Mouse (Mus musculus): ENCODE results near the gene Atp23. TPM values are rescaled to one million over a fixed set of nuclear protein-coding genes. Genes with fewer than 3 reads are reported as not detected.

Atp23 gene
- polyA plus RNA-seq, 1 experiment from 2014 or later: 10.3 TPM

- 95% methylated on average over 15 of the region's 15 CpGs for WGBS
- no peak overlapping the region for H3K9ac ChIP-seq (ENCODE audit: low read length)
- no peaks in the 10 kb centered on the region for H3K9me3 ChIP-seq (ENCODE audit: control insufficient read depth, low read length)
- no peak overlapping the region for H3K27ac ChIP-seq (replicated peaks)
- ATAC-seq (ENCODE audit: low FRiP score, low TSS enrichment) (no peak), DNase-seq (ENCODE audit: low spot score) (no peak)
- H3K4me2 ChIP-seq (replicated peaks; ENCODE audit: low read depth): no peak overlapping the region
- H3K27me3 ChIP-seq (ENCODE audit: control insufficient read depth, insufficient read depth, low read length): no peaks in the 10 kb centered on the region
- no peak for TF ChIP-seq EP300 (optimal IDR thresholded peaks at IDR 0.05)
- H3K4me3 ChIP-seq (ENCODE audit: low read depth, low read length): no peak overlapping the region
- no peaks in the 10 kb centered on the region for H3K4me1 ChIP-seq (replicated peaks; ENCODE audit: control insufficient read depth, insufficient read depth)
- peaks cover 8% of the 10 kb centered on the region; the same call in 1 of the 2 replicates for H3K36me3 ChIP-seq (ENCODE audit: control insufficient read depth, insufficient read depth, low read length)
Measured at GRCm38 (mm10) chr10:126894061-126894460, 7.1 kb downstream of the Atp23 start.

GRCm38 (mm10) chr10:126893145-126893544, 8.0 kb downstream of the Atp23 start:
- no peak overlapping the region for H3K27ac ChIP-seq (replicated peaks)
- peaks cover 13% of the 10 kb centered on the region; the same call in 1 of the 2 replicates for H3K36me3 ChIP-seq (ENCODE audit: control insufficient read depth, insufficient read depth, low read length)
- H3K4me2 ChIP-seq (replicated peaks; ENCODE audit: low read depth): no peak overlapping the region
- DNase-seq (ENCODE audit: low spot score) (no peak), ATAC-seq (ENCODE audit: low FRiP score, low TSS enrichment) (no peak)
- no peak for TF ChIP-seq EP300 (optimal IDR thresholded peaks at IDR 0.05)
- TF ChIP-seq CTCF (IDR thresholded peaks at IDR 0.05; ENCODE audit: low read depth): no peak
- no peaks in the 10 kb centered on the region for H3K9me3 ChIP-seq (ENCODE audit: control insufficient read depth, low read length)
- H3K4me1 ChIP-seq (replicated peaks; ENCODE audit: control insufficient read depth, insufficient read depth): no peaks in the 10 kb centered on the region
- H3K4me3 ChIP-seq (ENCODE audit: low read depth, low read length): no peak overlapping the region
- H3K27me3 ChIP-seq (ENCODE audit: control insufficient read depth, insufficient read depth, low read length): no peaks in the 10 kb centered on the region
- 97% methylated on average over 7 of the region's 7 CpGs for WGBS
- H3K9ac ChIP-seq (ENCODE audit: low read length): no peak overlapping the region

GRCm38 (mm10) chr10:126873755-126874154, 27.4 kb downstream of the Atp23 start:
- DNase-seq (ENCODE audit: low spot score) (no peak), ATAC-seq (ENCODE audit: low FRiP score, low TSS enrichment) (no peak)
- Histone ChIP-seq H3K36me3 (ENCODE audit: control insufficient read depth, insufficient read depth, low read length) (no peaks in the 10 kb centered on the region), H3K4me3 (ENCODE audit: low read depth, low read length) (no peak overlapping the region), H3K27me3 (ENCODE audit: control insufficient read depth, insufficient read depth, low read length) (no peaks in the 10 kb centered on the region), H3K9me3 (ENCODE audit: control insufficient read depth, low read length) (no peaks in the 10 kb centered on the region), H3K9ac (ENCODE audit: low read length) (no peak overlapping the region), H3K27ac (replicated peaks) (no peak overlapping the region), H3K4me1 (replicated peaks; ENCODE audit: control insufficient read depth, insufficient read depth) (no peaks in the 10 kb centered on the region), H3K4me2 (replicated peaks; ENCODE audit: low read depth) (no peak overlapping the region)
- 91% methylated on average over 3 of the region's 3 CpGs for WGBS
- TF ChIP-seq EP300 (optimal IDR thresholded peaks at IDR 0.05) (no peak), CTCF (IDR thresholded peaks at IDR 0.05; ENCODE audit: low read depth) (no peak)

- TF ChIP-seq CTCF (IDR thresholded peaks at IDR 0.05; ENCODE audit: low read depth): no peak
- TF ChIP-seq EP300 (optimal IDR thresholded peaks at IDR 0.05): no peak
- H3K4me1 ChIP-seq (replicated peaks; ENCODE audit: control insufficient read depth, insufficient read depth): no peaks in the 10 kb centered on the region
- ATAC-seq (ENCODE audit: low FRiP score, low TSS enrichment): no peak
- no peak overlapping the region for H3K4me2 ChIP-seq (replicated peaks; ENCODE audit: low read depth)
- H3K36me3 ChIP-seq (ENCODE audit: control insufficient read depth, insufficient read depth, low read length): no peaks in the 10 kb centered on the region
- 58% methylated on average over 5 of the region's 5 CpGs for WGBS
- no peaks in the 10 kb centered on the region for H3K9me3 ChIP-seq (ENCODE audit: control insufficient read depth, low read length)
- H3K9ac ChIP-seq (ENCODE audit: low read length): no peak overlapping the region
- H3K4me3 ChIP-seq (ENCODE audit: low read depth, low read length): no peak overlapping the region
- H3K27me3 ChIP-seq (ENCODE audit: control insufficient read depth, insufficient read depth, low read length): no peaks in the 10 kb centered on the region
- H3K27ac ChIP-seq (replicated peaks): no peak overlapping the region
- DNase-seq (ENCODE audit: low spot score): no peak
Measured at GRCm38 (mm10) chr10:126872256-126872655, 28.9 kb downstream of the Atp23 start.

GRCm38 (mm10) chr10:126869372-126870318, 31.5 kb downstream of the Atp23 start:
- WGBS: 14% methylated on average over 23 of the region's 23 CpGs
- Histone ChIP-seq H3K36me3 (ENCODE audit: control insufficient read depth, insufficient read depth, low read length) (no peaks in the 10 kb centered on the region), H3K27ac (replicated peaks) (no peak overlapping the region), H3K9me3 (ENCODE audit: control insufficient read depth, low read length) (no peaks in the 10 kb centered on the region), H3K4me2 (replicated peaks; ENCODE audit: low read depth) (peak overlapping the region; percentile 47), H3K9ac (ENCODE audit: low read length) (peak overlapping the region; percentile 41; the same call in 1 of the 2 replicates), H3K4me3 (ENCODE audit: low read depth, low read length) (peak overlapping the region; percentile 15; the same call in 1 of the 2 replicates), H3K27me3 (ENCODE audit: control insufficient read depth, insufficient read depth, low read length) (no peaks in the 10 kb centered on the region), H3K4me1 (replicated peaks; ENCODE audit: control insufficient read depth, insufficient read depth) (no peaks in the 10 kb centered on the region)
- TF ChIP-seq EP300 (optimal IDR thresholded peaks at IDR 0.05): no peak
- TF ChIP-seq CTCF (IDR thresholded peaks at IDR 0.05; ENCODE audit: low read depth): peak; percentile 89
- DNase-seq (ENCODE audit: low spot score) (peak; percentile 74), ATAC-seq (ENCODE audit: low FRiP score, low TSS enrichment) (peak; percentile 63; the same call in 1 of the 2 replicates)

- WGBS: 87% methylated on average over 8 of the region's 8 CpGs
- Histone ChIP-seq H3K27me3 (ENCODE audit: control insufficient read depth, insufficient read depth, low read length) (no peaks in the 10 kb centered on the region), H3K9me3 (ENCODE audit: control insufficient read depth, low read length) (no peaks in the 10 kb centered on the region), H3K27ac (replicated peaks) (no peak overlapping the region), H3K9ac (ENCODE audit: low read length) (no peak overlapping the region), H3K36me3 (ENCODE audit: control insufficient read depth, insufficient read depth, low read length) (no peaks in the 10 kb centered on the region), H3K4me3 (ENCODE audit: low read depth, low read length) (no peak overlapping the region), H3K4me1 (replicated peaks; ENCODE audit: control insufficient read depth, insufficient read depth) (no peaks in the 10 kb centered on the region), H3K4me2 (replicated peaks; ENCODE audit: low read depth) (no peak overlapping the region)
- ATAC-seq (ENCODE audit: low FRiP score, low TSS enrichment): no peak
- TF ChIP-seq EP300 (optimal IDR thresholded peaks at IDR 0.05): no peak
- no peak for TF ChIP-seq CTCF (IDR thresholded peaks at IDR 0.05; ENCODE audit: low read depth)
- no peak for DNase-seq (ENCODE audit: low spot score)
Measured at GRCm38 (mm10) chr10:126865284-126865683, 35.9 kb downstream of the Atp23 start.
